Mouse (Mus musculus): ENCODE results near the gene Dupd1. TPM values are rescaled to one million over a fixed set of nuclear protein-coding genes. Genes with fewer than 3 reads are reported as not detected.

Dupd1 gene
- polyA plus RNA-seq, 1 experiment from 2014 or later = 0.26 TPM

DNA sequence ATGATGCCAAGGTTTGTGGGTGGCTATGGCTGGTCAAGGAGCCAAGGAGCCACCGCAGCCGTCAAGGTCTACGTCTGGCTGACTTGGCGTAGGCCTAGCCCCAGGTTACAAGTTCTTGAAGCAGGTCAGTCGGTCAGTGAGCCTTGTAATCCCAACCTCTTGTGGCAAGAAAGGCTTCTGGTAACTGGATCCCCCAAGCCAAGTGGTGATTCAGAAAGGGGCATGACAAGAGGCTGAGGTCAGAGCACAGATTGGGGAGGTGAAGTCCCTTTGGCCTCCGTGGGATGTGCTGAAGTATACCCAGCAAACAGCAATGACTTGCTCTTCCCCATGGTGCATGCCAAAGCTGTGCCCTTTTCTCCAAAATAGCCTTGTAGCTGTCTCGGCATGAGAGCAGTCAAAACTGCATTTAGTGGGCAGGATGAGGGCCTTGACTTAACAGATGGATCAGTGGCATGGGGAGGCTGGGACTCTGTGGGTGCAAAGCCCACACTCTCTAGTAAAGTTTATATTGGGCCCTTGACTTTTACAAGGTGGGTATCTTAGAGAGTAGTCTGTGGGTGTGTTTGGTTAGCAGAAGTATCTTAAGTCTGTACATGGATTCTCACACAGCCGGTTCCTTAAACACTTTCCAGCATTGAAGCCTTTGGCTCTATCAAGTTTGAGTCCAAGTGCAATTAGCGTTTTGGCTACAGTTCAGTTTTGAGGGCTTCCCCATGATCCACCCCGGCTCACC, 28.8 kb downstream of the Dupd1 start:
- H3K4me3 ChIP-seq (ENCODE audit: low read depth, low read length) = no peak overlapping the region
- peaks cover 3% of the 10 kb centered on the region for H3K27me3 ChIP-seq (ENCODE audit: control insufficient read depth, insufficient read depth, low read depth, low read length)
- peaks cover 11% of the 10 kb centered on the region; the same call in 1 of the 2 replicates for H3K4me1 ChIP-seq (ENCODE audit: control insufficient read depth, insufficient read depth, low read length)
- H3K9me3 ChIP-seq (replicated peaks; ENCODE audit: control insufficient read depth, low read length, poor library complexity, severe bottlenecking) = no peaks in the 10 kb centered on the region
- no peak overlapping the region for H3K4me2 ChIP-seq (ENCODE audit: low read length)
- ATAC-seq = no peak
- no peak overlapping the region for H3K9ac ChIP-seq (ENCODE audit: low read depth, low read length)
- H3K27ac ChIP-seq (ENCODE audit: low read length) = no peak overlapping the region
- no peaks in the 10 kb centered on the region for H3K36me3 ChIP-seq (ENCODE audit: control insufficient read depth, insufficient read depth, low read length)
- WGBS = 87% methylated on average over 10 of the region's 10 CpGs

DNA sequence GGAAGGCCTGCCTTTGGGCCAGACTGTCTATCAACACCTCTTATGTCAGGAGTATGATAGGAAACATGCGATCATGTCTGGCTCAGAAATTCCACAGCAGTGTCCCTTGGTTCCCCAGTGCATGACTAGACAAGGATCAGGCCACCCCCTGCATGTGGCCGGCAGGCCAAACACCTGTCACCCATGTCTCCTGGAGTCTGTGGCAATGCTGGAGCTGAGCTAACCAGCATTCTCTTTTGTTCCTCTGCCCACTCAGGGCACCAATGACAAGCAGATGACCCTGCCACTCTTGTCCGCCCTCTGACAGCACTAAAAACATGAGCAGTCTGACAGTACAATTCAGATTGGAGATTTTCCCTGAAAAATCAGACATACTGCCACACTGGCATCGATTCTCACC, 30.5 kb downstream of the Dupd1 start:
- 69% methylated on average over 4 of the region's 4 CpGs for WGBS
- H3K4me2 ChIP-seq (ENCODE audit: low read length) = no peak overlapping the region
- no peak overlapping the region for H3K27ac ChIP-seq (ENCODE audit: low read length)
- peaks cover 11% of the 10 kb centered on the region; the same call in 1 of the 2 replicates for H3K4me1 ChIP-seq (ENCODE audit: control insufficient read depth, insufficient read depth, low read length)
- H3K9me3 ChIP-seq (replicated peaks; ENCODE audit: control insufficient read depth, low read length, poor library complexity, severe bottlenecking) = no peaks in the 10 kb centered on the region
- H3K27me3 ChIP-seq (ENCODE audit: control insufficient read depth, insufficient read depth, low read depth, low read length) = peaks cover 3% of the 10 kb centered on the region
- H3K9ac ChIP-seq (ENCODE audit: low read depth, low read length) = no peak overlapping the region
- no peak overlapping the region for H3K4me3 ChIP-seq (ENCODE audit: low read depth, low read length)
- ATAC-seq = no peak
- H3K36me3 ChIP-seq (ENCODE audit: control insufficient read depth, insufficient read depth, low read length) = no peaks in the 10 kb centered on the region

DNA sequence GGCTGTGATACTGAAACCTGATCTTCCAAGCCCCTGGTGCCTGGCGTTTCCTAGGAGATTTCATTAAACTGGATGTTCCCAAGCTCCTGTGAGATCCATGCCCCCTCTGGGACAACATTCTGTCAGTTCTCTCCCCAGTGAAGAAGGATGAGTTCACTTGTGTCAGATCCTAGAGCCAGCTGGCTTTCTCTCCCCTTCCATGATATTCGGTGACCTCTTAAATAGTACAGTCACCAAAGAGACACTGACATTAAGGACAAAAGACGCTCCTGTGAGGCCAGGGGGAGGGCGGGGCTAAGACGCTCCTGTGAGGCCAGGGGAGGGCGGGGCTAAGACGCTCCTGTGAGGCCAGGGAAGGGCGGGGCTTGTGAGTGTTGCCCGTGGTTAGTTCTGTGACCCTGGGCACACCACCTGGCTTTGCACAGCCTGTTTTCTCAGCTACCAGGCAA, 31.7 kb downstream of the Dupd1 start:
- Histone ChIP-seq H3K9ac (ENCODE audit: low read depth, low read length) (no peak overlapping the region; the same call in 1 of the 2 replicates), H3K4me3 (ENCODE audit: low read depth, low read length) (no peak overlapping the region; the same call in 1 of the 2 replicates), H3K36me3 (ENCODE audit: control insufficient read depth, insufficient read depth, low read length) (no peaks in the 10 kb centered on the region), H3K27ac (ENCODE audit: low read length) (0 out of 2 replicates have a peak overlapping the region, but pooled peaks have one; percentile 3), H3K4me2 (ENCODE audit: low read length) (peak overlapping the region; percentile 41), H3K27me3 (ENCODE audit: control insufficient read depth, insufficient read depth, low read depth, low read length) (peaks cover 3% of the 10 kb centered on the region), H3K9me3 (replicated peaks; ENCODE audit: control insufficient read depth, low read length, poor library complexity, severe bottlenecking) (no peaks in the 10 kb centered on the region), H3K4me1 (ENCODE audit: control insufficient read depth, insufficient read depth, low read length) (peaks cover 11% of the 10 kb centered on the region; the same call in 1 of the 2 replicates)
- under 1% methylated on average over 9 of the region's 9 CpGs for WGBS
- ATAC-seq = peak; percentile 49

DNA sequence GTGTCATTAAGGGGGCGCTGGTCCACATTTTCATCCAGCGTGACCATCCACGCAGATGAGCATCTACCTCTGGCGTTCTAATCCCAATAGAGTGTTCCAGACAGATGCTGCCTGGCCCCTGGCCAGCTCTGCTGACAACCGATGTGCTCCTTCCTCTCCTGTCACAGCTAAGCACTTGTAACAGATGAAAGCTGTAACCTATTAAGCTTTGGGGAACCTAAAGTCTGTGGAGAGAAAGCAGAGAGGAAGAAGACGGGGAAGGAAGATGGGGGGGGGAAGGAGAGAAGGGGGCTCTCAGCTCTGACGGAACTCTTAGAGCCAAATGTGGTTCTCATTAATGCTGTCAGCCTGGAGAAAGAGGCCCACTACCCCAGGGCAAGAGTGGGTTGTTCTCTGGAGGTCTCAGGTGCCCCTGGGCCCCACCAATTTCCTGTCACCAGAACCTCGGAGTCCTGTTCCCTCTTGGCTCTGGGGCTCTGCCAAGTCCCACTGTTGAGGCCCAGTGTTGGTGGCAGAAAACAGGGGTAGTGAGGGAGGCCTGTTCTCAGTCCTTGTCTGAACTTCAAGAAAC, 34.7 kb downstream of the Dupd1 start:
- no peak overlapping the region for H3K27ac ChIP-seq (ENCODE audit: low read length)
- H3K36me3 ChIP-seq (ENCODE audit: control insufficient read depth, insufficient read depth, low read length) = no peaks in the 10 kb centered on the region
- peaks cover 5% of the 10 kb centered on the region; the same call in 1 of the 2 replicates for H3K4me1 ChIP-seq (ENCODE audit: control insufficient read depth, insufficient read depth, low read length)
- no peak for ATAC-seq
- H3K4me2 ChIP-seq (ENCODE audit: low read length) = no peak overlapping the region
- no peak overlapping the region for H3K4me3 ChIP-seq (ENCODE audit: low read depth, low read length)
- WGBS = 46% methylated on average over 8 of the region's 8 CpGs
- no peaks in the 10 kb centered on the region for H3K27me3 ChIP-seq (ENCODE audit: control insufficient read depth, insufficient read depth, low read depth, low read length)
- no peaks in the 10 kb centered on the region for H3K9me3 ChIP-seq (replicated peaks; ENCODE audit: control insufficient read depth, low read length, poor library complexity, severe bottlenecking)
- no peak overlapping the region for H3K9ac ChIP-seq (ENCODE audit: low read depth, low read length)

DNA sequence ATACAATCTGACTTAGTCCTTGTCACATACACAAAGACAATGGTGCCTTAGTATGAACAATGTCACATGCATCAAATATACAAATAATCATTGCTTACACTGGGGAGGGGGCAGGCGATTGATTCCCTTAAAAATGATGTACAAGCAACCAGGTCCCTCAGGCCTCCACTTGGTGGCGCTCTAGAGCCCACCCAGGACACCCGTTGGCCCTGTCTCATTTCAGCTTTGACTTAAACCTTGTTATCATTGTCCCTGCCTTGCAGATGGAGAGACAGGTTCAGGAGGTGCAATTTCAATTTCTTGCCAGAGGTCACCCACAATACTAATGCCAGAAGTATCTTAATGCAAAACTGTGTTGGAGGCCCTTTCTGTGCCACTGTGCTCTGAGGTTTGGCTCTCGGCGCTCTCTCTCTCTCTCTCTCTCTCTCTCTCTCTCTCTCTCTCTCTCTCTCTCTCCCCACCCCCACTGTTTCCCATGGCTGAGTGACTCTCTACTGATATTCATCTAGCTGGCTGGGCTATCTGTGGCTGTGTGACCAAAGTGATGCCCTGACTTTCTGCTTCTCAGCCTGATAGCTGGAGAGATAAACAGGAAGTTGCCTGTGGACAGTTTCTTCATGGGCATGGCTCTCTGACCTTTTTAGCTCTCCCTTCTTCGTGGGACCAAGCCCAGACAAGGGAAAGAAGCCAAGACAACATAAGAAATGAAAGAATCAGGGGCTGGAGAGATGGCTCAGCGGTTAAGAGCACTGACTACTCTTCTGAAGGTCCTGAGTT, 35.7 kb downstream of the Dupd1 start:
- H3K4me1 ChIP-seq (ENCODE audit: control insufficient read depth, insufficient read depth, low read length) = peaks cover 5% of the 10 kb centered on the region; the same call in 1 of the 2 replicates
- WGBS = 36% methylated on average over 7 of the region's 7 CpGs
- ATAC-seq = no peak

DNA sequence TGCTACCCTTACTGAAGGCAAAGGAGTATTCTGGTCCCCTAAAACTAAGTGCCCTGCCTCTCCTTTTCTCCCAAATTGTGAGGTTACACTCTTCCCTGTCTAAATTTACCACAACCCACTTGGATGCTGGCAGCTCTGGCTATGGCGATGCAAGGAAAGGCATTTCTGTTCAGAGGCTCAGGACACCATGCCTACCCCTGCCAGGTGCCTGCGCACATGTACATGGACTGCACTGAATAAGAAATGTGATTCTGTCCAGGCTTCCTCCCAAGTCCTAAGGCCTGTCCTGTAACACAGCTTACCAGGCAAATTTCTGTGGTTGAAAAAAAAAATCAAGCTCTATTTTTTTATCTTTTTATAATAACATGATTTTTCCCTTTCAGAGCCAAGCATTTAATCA, 38.2 kb downstream of the Dupd1 start:
- no peak overlapping the region for H3K9ac ChIP-seq (ENCODE audit: low read depth, low read length)
- ATAC-seq = no peak
- no peaks in the 10 kb centered on the region for H3K27me3 ChIP-seq (ENCODE audit: control insufficient read depth, insufficient read depth, low read depth, low read length)
- H3K9me3 ChIP-seq (replicated peaks; ENCODE audit: control insufficient read depth, low read length, poor library complexity, severe bottlenecking) = no peaks in the 10 kb centered on the region
- no peak overlapping the region for H3K4me2 ChIP-seq (ENCODE audit: low read length)
- H3K27ac ChIP-seq (ENCODE audit: low read length) = no peak overlapping the region
- no peaks in the 10 kb centered on the region for H3K4me1 ChIP-seq (ENCODE audit: control insufficient read depth, insufficient read depth, low read length)
- H3K36me3 ChIP-seq (ENCODE audit: control insufficient read depth, insufficient read depth, low read length) = no peaks in the 10 kb centered on the region
- 83% methylated on average over 2 of the region's 2 CpGs for WGBS
- no peak overlapping the region for H3K4me3 ChIP-seq (ENCODE audit: low read depth, low read length)

More for the DNA sequence above, 35.7 kb downstream of the Dupd1 start:
- H3K27me3 ChIP-seq (ENCODE audit: control insufficient read depth, insufficient read depth, low read depth, low read length) = no peaks in the 10 kb centered on the region
- H3K4me2 ChIP-seq (ENCODE audit: low read length) = no peak overlapping the region
- no peaks in the 10 kb centered on the region for H3K36me3 ChIP-seq (ENCODE audit: control insufficient read depth, insufficient read depth, low read length)
- H3K9me3 ChIP-seq (replicated peaks; ENCODE audit: control insufficient read depth, low read length, poor library complexity, severe bottlenecking) = no peaks in the 10 kb centered on the region
- no peak overlapping the region for H3K4me3 ChIP-seq (ENCODE audit: low read depth, low read length)
- no peak overlapping the region for H3K27ac ChIP-seq (ENCODE audit: low read length)
- no peak overlapping the region for H3K9ac ChIP-seq (ENCODE audit: low read depth, low read length)

DNA sequence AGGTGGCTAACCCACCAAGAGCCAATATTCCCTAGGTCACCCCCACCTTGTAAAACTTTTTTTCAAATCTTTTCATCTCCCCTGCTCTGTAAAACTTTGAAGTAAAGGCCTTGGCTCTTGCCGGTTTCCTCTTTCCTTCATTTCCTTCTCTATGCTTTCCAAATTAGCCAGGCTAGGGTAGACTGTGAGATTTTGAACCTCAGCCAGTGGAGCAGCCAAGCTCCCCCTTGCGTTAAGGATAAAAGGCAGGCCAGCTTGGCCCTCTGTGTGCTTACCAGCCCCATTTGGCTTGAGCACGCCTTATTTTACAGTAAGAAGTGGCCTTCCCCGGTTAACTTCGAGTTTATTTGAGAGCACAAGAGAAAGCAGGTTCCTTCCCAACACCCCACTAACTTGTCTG, 39.9 kb downstream of the Dupd1 start:
- H3K9me3 ChIP-seq (replicated peaks; ENCODE audit: control insufficient read depth, low read length, poor library complexity, severe bottlenecking) = no peaks in the 10 kb centered on the region
- H3K36me3 ChIP-seq (ENCODE audit: control insufficient read depth, insufficient read depth, low read length) = peaks cover 5% of the 10 kb centered on the region; the same call in 1 of the 2 replicates
- H3K27ac ChIP-seq (ENCODE audit: low read length) = no peak overlapping the region
- H3K4me1 ChIP-seq (ENCODE audit: control insufficient read depth, insufficient read depth, low read length) = no peaks in the 10 kb centered on the region
- no peak overlapping the region for H3K4me2 ChIP-seq (ENCODE audit: low read length)
- no peak overlapping the region for H3K4me3 ChIP-seq (ENCODE audit: low read depth, low read length)
- no peak overlapping the region for H3K9ac ChIP-seq (ENCODE audit: low read depth, low read length)
- H3K27me3 ChIP-seq (ENCODE audit: control insufficient read depth, insufficient read depth, low read depth, low read length) = no peaks in the 10 kb centered on the region
- ATAC-seq = no peak
- 67% methylated on average over 5 of the region's 5 CpGs for WGBS

DNA sequence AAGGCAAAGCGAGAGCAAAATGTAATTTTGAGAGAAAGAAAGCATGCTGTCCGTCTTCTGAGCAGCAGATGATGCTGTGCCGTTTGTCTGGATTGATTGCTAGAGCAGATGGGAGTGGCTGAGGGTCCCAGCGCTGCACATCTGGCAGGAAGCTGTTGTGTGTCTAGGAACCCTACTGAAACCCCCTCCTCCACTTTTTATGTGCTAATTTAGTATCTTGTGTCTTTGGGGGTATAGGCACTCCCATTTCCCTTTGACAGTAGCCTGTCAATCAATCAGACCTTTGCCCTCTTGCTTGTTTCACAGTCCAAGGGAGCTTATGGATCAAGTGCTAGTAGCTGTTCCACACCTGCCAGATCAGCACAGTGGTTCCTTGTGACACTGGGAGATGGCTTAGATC, 41.3 kb downstream of the Dupd1 start:
- Histone ChIP-seq H3K27ac (ENCODE audit: low read length) (no peak overlapping the region), H3K9ac (ENCODE audit: low read depth, low read length) (no peak overlapping the region), H3K27me3 (ENCODE audit: control insufficient read depth, insufficient read depth, low read depth, low read length) (no peaks in the 10 kb centered on the region), H3K36me3 (ENCODE audit: control insufficient read depth, insufficient read depth, low read length) (peaks cover 12% of the 10 kb centered on the region), H3K4me2 (ENCODE audit: low read length) (no peak overlapping the region), H3K4me1 (ENCODE audit: control insufficient read depth, insufficient read depth, low read length) (no peaks in the 10 kb centered on the region), H3K4me3 (ENCODE audit: low read depth, low read length) (no peak overlapping the region), H3K9me3 (replicated peaks; ENCODE audit: control insufficient read depth, low read length, poor library complexity, severe bottlenecking) (no peaks in the 10 kb centered on the region)
- ATAC-seq = no peak
- WGBS = 58% methylated on average over 4 of the region's 4 CpGs

Measured in midbrain, embryonic 16.5 days (tissue).